Mouse (Mus musculus) cortical plate, adult 2 months (tissue): ENCODE data around the gene Pdf.

Experiments used
- CTCF ChIP-seq: fragments of 200-500 bp; IDR thresholded peaks from 2 replicates; pipeline ENCODE4 v1.5.1; 2011; ENCODE audit warnings: mild to moderate bottlenecking, control low read depth, low read length; ENCODE audit not compliant: insufficient read depth; ENCODE audit errors: extremely low read depth
- POLR2A ChIP-seq: fragments of 200-500 bp; IDR thresholded peaks from 2 replicates; pipeline ENCODE4 v1.6.1; 2011; ENCODE audit warnings: mild to moderate bottlenecking, low read length, control low read depth; ENCODE audit not compliant: insufficient read depth; ENCODE audit errors: extremely low read depth

- no peak for TF ChIP-seq CTCF
- no peak for TF ChIP-seq POLR2A
These were observed 33.5 kb downstream of the Pdf start for GRCm38 (mm10) chr8:107014915-107015314.
